Mouse (Mus musculus) layer of hippocampus, adult 2 months (tissue): ENCODE results near the gene Gm28036. TPM values are rescaled to one million over a fixed set of nuclear protein-coding genes. Genes with fewer than 3 reads are reported as not detected.
A peak's percentile ranks its signal among the peaks of the same experiment; 100 is the strongest.

Experiments
- DNase-seq, 2 experiments: peaks; one replicate each; pipeline ENCODE4 v3.0.0; 2022; ENCODE audit warnings: low spot score in 2 of 2
- H3K27ac ChIP-seq: fragments of 200-600 bp; 2 replicates; pipeline ENCODE4 v1.8.1; 2022
- H3K4me3 ChIP-seq: fragments of 200-600 bp; 2 replicates; pipeline ENCODE4 v1.8.1; 2022; ENCODE audit warnings: mild to moderate bottlenecking
- CTCF ChIP-seq: fragments of 200-600 bp; conservative IDR thresholded peaks from 2 replicates; pipeline ENCODE4 v1.8.1; 2022; ENCODE audit warnings: antibody characterized with exemption, mild to moderate bottlenecking, moderate library complexity
- total RNA-seq, 2 experiments: library from RNA; stranded (reverse); gene quantifications; 2 replicates each; pipeline ENCODE4 v1.2.3; 2021

The Gm28036 gene
- total RNA-seq, 2 experiments from 2014 or later: 18.5 to 24.6 TPM

- DNase-seq: no peak
- no peak for TF ChIP-seq CTCF
- H3K4me3 ChIP-seq: no peak overlapping the region
- H3K27ac ChIP-seq: no peak overlapping the region
Measured at GRCm38 (mm10) chr2:156073725-156074124, 53.2 kb downstream of the Gm28036 start.

GRCm38 (mm10) chr2:156071236-156071635, 55.7 kb downstream of the Gm28036 start:
- no peak for DNase-seq
- H3K4me3 ChIP-seq: no peak overlapping the region
- no peak for TF ChIP-seq CTCF
- H3K27ac ChIP-seq: no peak overlapping the region

GRCm38 (mm10) chr2:156067916-156068315, 59.0 kb downstream of the Gm28036 start:
- no peak for DNase-seq
- TF ChIP-seq CTCF: no peak
- H3K27ac ChIP-seq: no peak overlapping the region
- no peak overlapping the region for H3K4me3 ChIP-seq

- no peak for TF ChIP-seq CTCF
- no peak for DNase-seq
- Histone ChIP-seq H3K4me3 (peak overlapping the region; percentile 66), H3K27ac (peak overlapping the region; percentile 19; the same call in 1 of the 2 replicates)
Measured at GRCm38 (mm10) chr2:156066126-156066525, 60.8 kb downstream of the Gm28036 start.

GRCm38 (mm10) chr2:156065099-156066041, 61.5 kb downstream of the Gm28036 start, which contains the start of gene Spag4:
Gene Spag4 (plus strand): TSS chr2:156065175.
- peak within 1 kb of the TSS; percentile 66 for H3K4me3 ChIP-seq
- no peak for TF ChIP-seq CTCF

GRCm38 (mm10) chr2:156052816-156053215, 74.1 kb downstream of the Gm28036 start, which contains the start of gene Fer1l4:
Gene Fer1l4 (minus strand): TSS chr2:156052947.
- no peak within 1 kb of the TSS for H3K27ac ChIP-seq
- TF ChIP-seq CTCF: no peak
- H3K4me3 ChIP-seq: no peak within 1 kb of the TSS
- DNase-seq: no peak

More at GRCm38 (mm10) chr2:156065099-156066041, 61.5 kb downstream of the Gm28036 start, which contains the start of gene Spag4:
- DNase-seq: peak; percentile 47 to 64
- H3K27ac ChIP-seq: peak within 1 kb of the TSS; percentile 76

GRCm38 (mm10) chr2:156047929-156048328, 79.0 kb downstream of the Gm28036 start:
- no peak for DNase-seq
- Histone ChIP-seq H3K4me3 (no peak overlapping the region), H3K27ac (no peak overlapping the region)
- TF ChIP-seq CTCF: no peak

- Histone ChIP-seq H3K27ac (no peak overlapping the region), H3K4me3 (no peak overlapping the region)
- DNase-seq: no peak
- TF ChIP-seq CTCF: no peak
Measured at GRCm38 (mm10) chr2:156042903-156043302, 84.0 kb downstream of the Gm28036 start.

- no peak overlapping the region for H3K27ac ChIP-seq
Measured at GRCm38 (mm10) chr2:156039390-156039789, 87.5 kb downstream of the Gm28036 start.

GRCm38 (mm10) chr2:156025482-156025881, 101.4 kb downstream of the Gm28036 start:
- Histone ChIP-seq H3K4me3 (no peak overlapping the region), H3K27ac (no peak overlapping the region)
- TF ChIP-seq CTCF: no peak
- no peak for DNase-seq

More at GRCm38 (mm10) chr2:156039390-156039789, 87.5 kb downstream of the Gm28036 start:
- no peak for DNase-seq
- H3K4me3 ChIP-seq: no peak overlapping the region
- TF ChIP-seq CTCF: no peak

Other genes with a start within 250 kb of the Gm28036 start
- gene Uqcc1, start 196.8 kb downstream of the Gm28036 start, total RNA-seq: 10 to 100 TPM; 73.6 to 81.6 TPM
- gene Gm15557, start 186.4 kb downstream of the Gm28036 start, total RNA-seq: not detected
- gene Gdf5, start 181.7 kb downstream of the Gm28036 start, total RNA-seq: under 1 TPM in 1 of 2 experiments, not detected in 1; 0.15 TPM
- 10 to 100 TPM; 19.0 to 21.0 TPM for gene Cep250, start 170.6 kb downstream of the Gm28036 start, total RNA-seq
- 1 to 10 TPM; 2.9 to 4.1 TPM for gene 6430550D23Rik, start 119.1 kb downstream of the Gm28036 start, total RNA-seq
- gene Ergic3, start 119.0 kb downstream of the Gm28036 start, total RNA-seq: 100 to 1,000 TPM; 195 to 213 TPM
- gene Fer1l4, start 74.1 kb downstream of the Gm28036 start, total RNA-seq: not detected
- 1 to 10 TPM; 3.3 to 5.1 TPM for gene Spag4, start 61.9 kb downstream of the Gm28036 start, total RNA-seq
- gene Cpne1, start 15.1 kb downstream of the Gm28036 start, total RNA-seq: 10 to 100 TPM; 26.9 to 27.3 TPM
- gene Rbm12, start 15.1 kb downstream of the Gm28036 start, total RNA-seq: 10 to 100 TPM; 26.9 to 36.3 TPM
- gene Romo1, start 16.9 kb upstream of the Gm28036 start, total RNA-seq: 100 to 1,000 TPM; 149 to 160 TPM
- 10 to 100 TPM; 41.6 to 45.2 TPM for gene Nfs1, start 17.1 kb upstream of the Gm28036 start, total RNA-seq
- 100 to 1,000 TPM; 346 to 390 TPM for gene Rbm39, start 53.1 kb upstream of the Gm28036 start, total RNA-seq
- 100 to 1,000 TPM; 106 to 116 TPM for gene Phf20, start 69.4 kb upstream of the Gm28036 start, total RNA-seq
- gene Cnbd2, start 185.2 kb upstream of the Gm28036 start, total RNA-seq: 1 to 10 TPM; 5.1 to 5.4 TPM
- 10 to 100 TPM; 86.5 to 97.6 TPM for gene Scand1, start 185.6 kb upstream of the Gm28036 start, total RNA-seq